Mouse (Mus musculus): ENCODE data around the gene Lfng.

GRCm38 (mm10) chr5:140614141-140614540 is 7.0 kb downstream of the Lfng start:
- no peak for TF ChIP-seq CTCF (IDR thresholded peaks at IDR 0.05; ENCODE audit: low read depth)
- no peak for TF ChIP-seq EP300 (optimal IDR thresholded peaks at IDR 0.05)
